Comparison of ENCODE assay signal across 22 mouse cellular contexts in genomic region chr17:77016871-77017270, GRCm38 (mm10).
"Had no signal": no experiment of that assay in that cellular context is flagged by ENCODE, and none has a peak within 500 bp of the region (broad histone marks: within the 10 kb centered on the region; RNA-seq: fewer than 3 reads in every experiment).

No protein-coding gene starts in this region.

- H3K36me3 ChIP-seq: intestine, embryonic 15.5 days; kidney, embryonic 15.5 days; limb, embryonic 15.5 days; lung, embryonic 15.5 days; midbrain, embryonic 15.5 days; neural tube, embryonic 12.5 days; neural tube, embryonic 15.5 days had no signal

- H3K4me2 ChIP-seq: intestine, embryonic 15.5 days; kidney, embryonic 15.5 days; limb, embryonic 15.5 days; liver, embryonic 11.5 days; lung, embryonic 15.5 days; midbrain, embryonic 11.5 days; midbrain, embryonic 15.5 days; neural tube, embryonic 12.5 days; neural tube, embryonic 15.5 days had no signal

- H3K27ac ChIP-seq: intestine, embryonic 15.5 days; kidney, embryonic 15.5 days; limb, embryonic 15.5 days; liver, embryonic 14.5 days; lung, embryonic 15.5 days; midbrain, embryonic 15.5 days; neural tube, embryonic 12.5 days; neural tube, embryonic 15.5 days had no signal

- H3K4me3 ChIP-seq: intestine, embryonic 15.5 days; kidney, embryonic 15.5 days; limb, embryonic 15.5 days; lung, embryonic 15.5 days; megakaryocyte, embryonic 14.5 days; midbrain, embryonic 15.5 days; neural tube, embryonic 12.5 days; neural tube, embryonic 15.5 days had no signal

- DNase-seq: kidney, adult 11 months; kidney, adult 8-10 months; kidney, postnatal 10 days; kidney, postnatal 36 days; layer of hippocampus, adult 9-11 months; liver, postnatal 0 days; lung, postnatal 10 days; lung, postnatal 36 days; thymus, adult 2 months; thymus, postnatal 14 days; thymus, postnatal 4 days had no signal

- H3K4me1 ChIP-seq: intestine, embryonic 15.5 days; kidney, embryonic 15.5 days; limb, embryonic 15.5 days; lung, embryonic 15.5 days; megakaryocyte, embryonic 14.5 days; midbrain, embryonic 15.5 days; neural tube, embryonic 12.5 days; neural tube, embryonic 15.5 days had no signal

- H3K27me3 ChIP-seq: intestine, embryonic 15.5 days; kidney, embryonic 15.5 days; limb, embryonic 15.5 days; lung, embryonic 15.5 days; megakaryocyte, embryonic 14.5 days; midbrain, embryonic 15.5 days; neural tube, embryonic 12.5 days; neural tube, embryonic 15.5 days had no signal

- H3K9ac ChIP-seq: intestine, embryonic 15.5 days; kidney, embryonic 15.5 days; limb, embryonic 15.5 days; liver, embryonic 14.5 days; liver, postnatal 0 days; lung, embryonic 15.5 days; midbrain, embryonic 15.5 days; neural tube, embryonic 12.5 days; neural tube, embryonic 15.5 days had no signal

- H3K9me3 ChIP-seq: intestine, embryonic 15.5 days; kidney, embryonic 15.5 days; limb, embryonic 15.5 days; lung, embryonic 15.5 days; midbrain, embryonic 15.5 days; neural tube, embryonic 15.5 days had no signal

- ATAC-seq: intestine, embryonic 15.5 days; liver, postnatal 0 days; midbrain, embryonic 15.5 days had no signal
